Mouse (Mus musculus) liver, adult 2 months (tissue): ENCODE results near the gene Dmbt1.

Experiments used
- CTCF ChIP-seq: fragments of 200-500 bp; IDR thresholded peaks from 2 replicates; pipeline ENCODE4 v1.5.1; 2011; ENCODE audit warnings: low read depth, low read length, control low read depth
- POLR2A ChIP-seq: fragments of 200-500 bp; IDR thresholded peaks from 2 replicates; pipeline ENCODE4 v1.6.1; 2011; ENCODE audit warnings: low read length, control low read depth; ENCODE audit not compliant: insufficient read depth; ENCODE audit errors: extremely low read depth

GRCm38 (mm10) chr7:131133181-131133580 is 101.3 kb downstream of the Dmbt1 start:
- TF ChIP-seq POLR2A (no peak), CTCF (no peak)
